Mouse (Mus musculus) midbrain, embryonic 11.5 days (tissue): ENCODE results near the gene Zfpm1. TPM values are rescaled to one million over a fixed set of nuclear protein-coding genes. Genes with fewer than 3 reads are reported as not detected.
A peak's percentile ranks its signal among the peaks of the same experiment; 100 is the strongest.

ENCODE experiments used
- ATAC-seq: fragments of 200-750 bp; cut with Nextera tagmentation; 2 replicates; pipeline ENCODE4 v1.8.0; 2017; ENCODE audit warnings: moderate TSS enrichment, moderate library complexity; ENCODE audit not compliant: low FRiP score
- DNase-seq: peaks from one replicate; pipeline ENCODE4 v3.0.0; 2015; ENCODE audit warnings: low spot score; ENCODE audit errors: missing footprints
- H3K27ac ChIP-seq: fragments of 300-500 bp; sonication (generic); 2 replicates; pipeline ENCODE4 v1.5.1; 2014; ENCODE audit warnings: low read depth, low read length
- H3K27me3 ChIP-seq: fragments of 300-500 bp; sonication (generic); 2 replicates; pipeline ENCODE4 v1.6.1; 2014; ENCODE audit warnings: mild to moderate bottlenecking, low read length, moderate library complexity, mixed read lengths; ENCODE audit not compliant: control insufficient read depth, insufficient read depth
- H3K36me3 ChIP-seq: fragments of 300-500 bp; sonication (generic); 2 replicates; pipeline ENCODE4 v1.6.1; 2014; ENCODE audit warnings: mild to moderate bottlenecking, low read length, moderate library complexity, mixed read lengths; ENCODE audit not compliant: control insufficient read depth, insufficient read depth
- H3K4me1 ChIP-seq: fragments of 300-500 bp; sonication (generic); 2 replicates; pipeline ENCODE4 v1.6.1; 2014; ENCODE audit warnings: low read length; ENCODE audit not compliant: control insufficient read depth, insufficient read depth
- H3K4me2 ChIP-seq: fragments of 300-500 bp; sonication (generic); 2 replicates; pipeline ENCODE4 v1.6.1; 2014; ENCODE audit warnings: mild to moderate bottlenecking, moderate library complexity
- H3K4me3 ChIP-seq: fragments of 300-500 bp; sonication (generic); 2 replicates; pipeline ENCODE4 v1.5.1; 2014; ENCODE audit warnings: low read depth, low read length
- H3K9ac ChIP-seq: fragments of 300-500 bp; sonication (generic); 2 replicates; pipeline ENCODE4 v1.6.1; 2014; ENCODE audit warnings: low read length
- H3K9me3 ChIP-seq: fragments of 300-500 bp; sonication (generic); 2 replicates; pipeline ENCODE4 v1.6.1; 2016; ENCODE audit warnings: low read length; ENCODE audit not compliant: control insufficient read depth
- WGBS: fragments of 180-500 bp; shearing (Covaris S2); extraction: QIAGEN DNeasy Blood & Tissue Kit; methylation state at CpG from one replicate; pipeline ENCODE4 v1.1.7; 2014; 5-methylcytosine and 5-hydroxymethylcytosine counted together
- polyA plus RNA-seq: library from polyadenylated mRNA; unstranded; fragments of >200 nt; fragmentation: Nextera tagmentation; extraction: Ambion mirVana; gene quantifications from 2 replicates; pipeline ENCODE4 v1.2.1, GENCODE M21; 2014

Gene Zfpm1
- polyA plus RNA-seq, 1 experiment from 2014 or later, result 1.8 TPM

GRCm38 (mm10) chr8:122301081-122301480 is 19.1 kb downstream of the Zfpm1 start:
- ATAC-seq (no peak), DNase-seq (no peak)
- no peaks in the 10 kb centered on the region for H3K9me3 ChIP-seq
- H3K4me1 ChIP-seq, result peaks cover 15% of the 10 kb centered on the region
- no peaks in the 10 kb centered on the region for H3K27me3 ChIP-seq
- H3K27ac ChIP-seq, result 0 out of 2 replicates have a peak overlapping the region, but pooled peaks have one; percentile 5
- WGBS, result 84% methylated on average over 13 of the region's 13 CpGs
- H3K4me3 ChIP-seq, result no peak overlapping the region
- H3K9ac ChIP-seq, result no peak overlapping the region
- no peak overlapping the region for H3K4me2 ChIP-seq
- H3K36me3 ChIP-seq, result no peaks in the 10 kb centered on the region

- no peak overlapping the region for H3K4me3 ChIP-seq
- H3K36me3 ChIP-seq, result no peaks in the 10 kb centered on the region
- H3K9ac ChIP-seq, result no peak overlapping the region
- no peak overlapping the region for H3K4me2 ChIP-seq
- H3K27ac ChIP-seq, result no peak overlapping the region
- H3K27me3 ChIP-seq, result no peaks in the 10 kb centered on the region
- WGBS, result 89% methylated on average over 5 of the region's 5 CpGs
- ATAC-seq (no peak), DNase-seq (no peak)
- H3K4me1 ChIP-seq, result peaks cover 7% of the 10 kb centered on the region
- no peaks in the 10 kb centered on the region for H3K9me3 ChIP-seq
Measured at GRCm38 (mm10) chr8:122301866-122302265, 19.9 kb downstream of the Zfpm1 start.

GRCm38 (mm10) chr8:122303451-122303850 is 21.5 kb downstream of the Zfpm1 start:
- Histone ChIP-seq H3K27me3 (no peaks in the 10 kb centered on the region), H3K27ac (no peak overlapping the region), H3K9me3 (no peaks in the 10 kb centered on the region), H3K9ac (no peak overlapping the region), H3K36me3 (no peaks in the 10 kb centered on the region), H3K4me2 (no peak overlapping the region), H3K4me1 (peaks cover 2% of the 10 kb centered on the region; the same call in 1 of the 2 replicates), H3K4me3 (no peak overlapping the region)
- DNase-seq, result no peak
- WGBS, result 70% methylated on average over 6 of the region's 6 CpGs
- no peak for ATAC-seq

GRCm38 (mm10) chr8:122304058-122304457 is 22.1 kb downstream of the Zfpm1 start:
- Histone ChIP-seq H3K4me2 (no peak overlapping the region), H3K36me3 (no peaks in the 10 kb centered on the region), H3K4me3 (no peak overlapping the region), H3K9me3 (no peaks in the 10 kb centered on the region), H3K9ac (no peak overlapping the region), H3K27me3 (no peaks in the 10 kb centered on the region), H3K4me1 (peaks cover 2% of the 10 kb centered on the region; the same call in 1 of the 2 replicates), H3K27ac (no peak overlapping the region)
- WGBS, result 5% methylated on average over 3 of the region's 3 CpGs
- no peak for ATAC-seq
- DNase-seq, result no peak

GRCm38 (mm10) chr8:122306660-122307399 is 24.9 kb downstream of the Zfpm1 start:
- Histone ChIP-seq H3K4me1 (peaks cover 2% of the 10 kb centered on the region; the same call in 1 of the 2 replicates), H3K36me3 (no peaks in the 10 kb centered on the region), H3K4me2 (no peak overlapping the region), H3K27ac (no peak overlapping the region), H3K4me3 (no peak overlapping the region), H3K9me3 (no peaks in the 10 kb centered on the region), H3K27me3 (no peaks in the 10 kb centered on the region), H3K9ac (no peak overlapping the region)
- no peak for ATAC-seq
- no peak for DNase-seq
- 84% methylated on average over 26 of the region's 26 CpGs for WGBS

- no peak for DNase-seq
- no peaks in the 10 kb centered on the region for H3K4me1 ChIP-seq
- H3K36me3 ChIP-seq, result no peaks in the 10 kb centered on the region
- ATAC-seq, result no peak
- H3K9ac ChIP-seq, result no peak overlapping the region
- no peak overlapping the region for H3K4me3 ChIP-seq
- no peak overlapping the region for H3K27ac ChIP-seq
- no peaks in the 10 kb centered on the region for H3K27me3 ChIP-seq
- 80% methylated on average over 8 of the region's 8 CpGs for WGBS
- H3K9me3 ChIP-seq, result no peaks in the 10 kb centered on the region
- no peak overlapping the region for H3K4me2 ChIP-seq
Measured at GRCm38 (mm10) chr8:122307836-122308235, 25.9 kb downstream of the Zfpm1 start.

GRCm38 (mm10) chr8:122309272-122309671 is 27.3 kb downstream of the Zfpm1 start:
- no peak overlapping the region for H3K4me3 ChIP-seq
- no peak for ATAC-seq
- no peak for DNase-seq
- H3K9ac ChIP-seq, result no peak overlapping the region
- H3K9me3 ChIP-seq, result no peaks in the 10 kb centered on the region
- no peak overlapping the region for H3K27ac ChIP-seq
- WGBS, result 81% methylated on average over 12 of the region's 12 CpGs
- no peak overlapping the region for H3K4me2 ChIP-seq
- no peaks in the 10 kb centered on the region for H3K27me3 ChIP-seq
- no peaks in the 10 kb centered on the region for H3K4me1 ChIP-seq
- no peaks in the 10 kb centered on the region for H3K36me3 ChIP-seq

GRCm38 (mm10) chr8:122311115-122311514 is 29.2 kb downstream of the Zfpm1 start:
- Histone ChIP-seq H3K27ac (no peak overlapping the region), H3K9ac (no peak overlapping the region), H3K4me3 (no peak overlapping the region), H3K4me2 (no peak overlapping the region), H3K9me3 (no peaks in the 10 kb centered on the region), H3K27me3 (no peaks in the 10 kb centered on the region), H3K4me1 (no peaks in the 10 kb centered on the region), H3K36me3 (no peaks in the 10 kb centered on the region)
- WGBS, result 75% methylated on average over 2 of the region's 2 CpGs
- DNase-seq (no peak), ATAC-seq (no peak)

GRCm38 (mm10) chr8:122312553-122312952 is 30.6 kb downstream of the Zfpm1 start:
- Histone ChIP-seq H3K4me3 (no peak overlapping the region), H3K27ac (no peak overlapping the region), H3K4me1 (no peaks in the 10 kb centered on the region; the same call in 1 of the 2 replicates), H3K36me3 (no peaks in the 10 kb centered on the region), H3K27me3 (no peaks in the 10 kb centered on the region), H3K4me2 (no peak overlapping the region), H3K9me3 (no peaks in the 10 kb centered on the region), H3K9ac (no peak overlapping the region)
- ATAC-seq, result no peak
- 73% methylated on average over 2 of the region's 2 CpGs for WGBS
- no peak for DNase-seq
